Mouse (Mus musculus): ENCODE results near the gene Syngap1. TPM values are rescaled to one million over a fixed set of nuclear protein-coding genes. Genes with fewer than 3 reads are reported as not detected.

Gene Syngap1
- total RNA-seq, 4 experiments from 2014 or later: 1.4 to 2.6 (median 1.9) TPM

Small RNA genes lying within 50 kb of the gene (microRNA-seq; reads per million reads assigned to microRNA genes)
- gene Gm27775: not detected
- gene Mir3083: not detected
- 4.2 reads per million for gene Mir6968

Other genes starting within 250 kb of the Syngap1 start
- 10 to 100 TPM; 40.9 to 48.0 (median 42.9) TPM for gene Crebrf, start 225.6 kb upstream of the Syngap1 start, total RNA-seq (2022)
- gene Bnip1, start 160.2 kb upstream of the Syngap1 start, total RNA-seq (2022): 10 to 100 TPM; 21.9 to 33.2 (median 30.4) TPM
- not detected for gene Nkx2-5, start 96.2 kb upstream of the Syngap1 start, total RNA-seq (2022)
- gene Kifc5b, start 24.2 kb upstream of the Syngap1 start, total RNA-seq (2022): under 1 TPM; 0.22 to 0.83 (median 0.41) TPM
- 10 to 100 TPM in 2 of 4 experiments, 1 to 10 TPM in 2; 7.7 to 10.7 (median 9.9) TPM for gene Phf1, start 8.2 kb upstream of the Syngap1 start, total RNA-seq (2022)
- gene Cuta, start 1.7 kb upstream of the Syngap1 start, total RNA-seq (2022): 100 to 1,000 TPM; 102 to 113 (median 108) TPM
- 1 to 10 TPM; 1.1 to 1.6 (median 1.5) TPM for gene Zbtb9, start 31.9 kb downstream of the Syngap1 start, total RNA-seq (2022)
- 10 to 100 TPM; 18.8 to 22.3 (median 21.4) TPM for gene Bak1, start 87.8 kb downstream of the Syngap1 start, total RNA-seq (2022)
- gene Itpr3, start 116.1 kb downstream of the Syngap1 start, total RNA-seq (2022): 1 to 10 TPM; 1.4 to 2.8 (median 2.0) TPM
- 100 to 1,000 TPM; 429 to 490 (median 471) TPM for gene Uqcc2, start 192.7 kb downstream of the Syngap1 start, total RNA-seq (2022)
- gene Ip6k3, start 226.5 kb downstream of the Syngap1 start, total RNA-seq (2022): 10 to 100 TPM; 24.6 to 33.6 (median 29.1) TPM